Mouse (Mus musculus) cerebellum, postnatal 25 days (tissue): ENCODE measurements around the gene Gm43191.
"Not testable (repeated sequence)": the region's sequence is repeated elsewhere in the genome, so short reads cannot be mapped to it uniquely, and the experiment has no call there.

Source experiments
- DNase-seq, 2 experiments: peaks; one replicate each; pipeline ENCODE4 v3.0.0; 2021; ENCODE audit warnings: mixed read lengths in 2 of 2

Gm43191 gene

DNA sequence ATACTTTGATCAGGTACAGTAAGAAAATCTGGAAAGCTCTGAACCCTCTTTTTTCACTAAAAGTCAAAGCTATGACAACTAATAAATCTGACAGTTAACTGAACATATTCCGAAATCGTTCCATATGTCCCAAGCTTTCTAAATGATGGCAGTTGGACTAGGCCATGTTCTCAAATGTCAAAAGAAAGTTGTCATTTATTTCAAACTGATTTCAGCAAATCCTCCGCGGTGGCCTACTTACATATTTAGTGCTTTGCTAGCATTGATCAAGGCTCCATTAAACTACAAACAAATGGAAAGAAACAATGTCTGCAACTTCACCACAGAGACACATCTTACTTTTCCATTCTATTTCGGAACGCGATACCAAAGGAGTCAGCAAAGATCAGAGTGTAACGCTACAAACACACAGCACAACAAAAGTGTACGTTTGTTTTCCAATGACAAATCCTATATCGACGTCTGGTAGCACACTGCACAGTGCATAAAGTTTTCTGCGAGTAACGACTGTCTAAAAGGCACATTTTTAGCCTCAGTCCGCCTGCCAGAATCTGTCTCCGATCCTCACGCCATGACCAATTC lies 19.7 kb downstream of the Gm43191 start:
- no peak for DNase-seq

DNA sequence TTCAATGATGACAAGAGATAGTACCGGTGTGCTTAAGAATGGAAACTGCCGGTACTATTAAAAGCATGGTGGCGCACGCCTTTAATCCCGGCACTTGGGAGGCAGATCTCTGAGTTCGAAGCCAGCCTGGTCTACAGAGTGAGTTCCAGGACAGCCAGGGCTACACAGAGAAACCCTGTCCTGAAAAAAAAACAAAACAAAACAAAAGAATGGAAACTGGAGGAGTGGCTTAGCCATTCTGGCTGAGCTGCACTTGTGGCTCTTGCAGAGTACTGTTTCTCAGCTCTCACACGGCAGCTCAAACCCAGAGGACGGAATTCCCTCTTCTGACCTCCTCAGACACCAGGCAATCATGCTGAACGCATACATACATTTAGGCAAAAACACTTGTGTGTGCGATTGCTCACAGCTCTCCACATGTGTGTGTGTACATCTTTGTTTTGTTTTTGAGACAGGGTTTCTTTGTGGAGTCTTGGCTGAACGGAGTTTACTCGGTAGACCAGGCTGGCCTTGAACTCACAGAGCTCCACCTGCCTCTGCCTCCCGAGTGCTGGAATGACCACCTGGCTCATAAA lies 21.1 kb downstream of the Gm43191 start:
- no peak for DNase-seq

DNA sequence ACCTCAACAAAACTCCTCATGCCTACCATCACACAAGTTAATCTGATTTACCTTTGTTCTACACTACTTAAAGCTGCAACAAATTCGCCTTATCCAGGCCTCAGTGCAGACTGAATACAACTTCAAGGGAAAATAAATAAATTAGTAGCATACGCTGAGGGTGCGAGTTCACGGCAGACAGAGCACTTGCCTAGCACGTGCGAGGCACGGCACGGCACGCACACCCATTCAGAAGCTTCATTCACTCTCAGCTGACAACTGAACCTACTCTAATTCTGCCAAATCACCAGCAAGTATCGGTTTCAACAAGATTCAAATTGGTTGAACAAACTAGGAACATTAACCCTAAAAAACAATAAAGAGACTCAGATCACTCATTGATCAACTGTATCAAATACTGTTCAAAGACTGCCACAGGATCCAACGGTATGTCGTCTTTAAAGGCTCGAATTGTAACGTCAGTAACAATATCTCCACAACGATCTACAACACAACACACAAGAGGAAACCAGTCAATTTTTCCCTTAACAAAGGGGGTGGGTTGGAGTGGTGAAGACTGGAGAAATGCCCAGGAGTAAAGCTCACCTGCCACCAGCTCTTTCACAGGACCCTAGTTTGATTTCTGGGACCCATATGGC lies 22.0 kb downstream of the Gm43191 start:
- DNase-seq = no peak

DNA sequence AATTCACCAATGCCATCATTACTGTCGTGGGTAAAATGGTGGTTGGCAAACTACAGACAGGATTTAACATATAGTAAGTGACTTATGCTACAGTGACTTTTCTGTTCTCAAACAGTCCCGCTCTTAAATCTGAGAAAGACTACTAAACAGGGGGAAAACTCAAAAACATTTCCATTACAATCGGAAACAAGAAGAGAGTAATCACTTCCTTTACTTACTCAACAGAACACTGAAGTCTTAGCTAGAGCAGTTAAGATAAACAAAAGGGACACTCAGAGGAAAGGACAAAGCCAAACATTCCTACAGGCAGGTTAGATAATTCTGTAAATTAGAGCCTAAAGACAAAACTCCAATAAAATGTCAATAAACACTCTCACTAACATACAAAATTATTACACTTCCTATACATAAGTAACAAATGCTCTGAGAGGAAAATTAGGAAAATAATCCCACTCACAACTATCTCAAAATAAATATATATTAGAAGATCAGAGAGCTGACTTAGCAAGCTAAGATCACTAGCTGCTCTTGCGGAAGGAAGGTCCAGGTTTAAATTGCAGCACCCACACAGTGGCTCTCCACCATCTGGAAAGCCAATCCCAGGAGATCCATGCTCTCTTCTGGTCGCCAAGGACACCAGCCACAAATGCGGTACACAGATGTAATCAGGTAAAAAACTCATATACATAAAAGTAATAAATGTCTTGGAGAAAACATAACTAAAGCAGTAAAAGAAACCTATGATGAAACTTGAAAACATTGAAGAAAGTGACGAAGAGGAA lies 24.7 kb downstream of the Gm43191 start:
- DNase-seq = no peak

DNA sequence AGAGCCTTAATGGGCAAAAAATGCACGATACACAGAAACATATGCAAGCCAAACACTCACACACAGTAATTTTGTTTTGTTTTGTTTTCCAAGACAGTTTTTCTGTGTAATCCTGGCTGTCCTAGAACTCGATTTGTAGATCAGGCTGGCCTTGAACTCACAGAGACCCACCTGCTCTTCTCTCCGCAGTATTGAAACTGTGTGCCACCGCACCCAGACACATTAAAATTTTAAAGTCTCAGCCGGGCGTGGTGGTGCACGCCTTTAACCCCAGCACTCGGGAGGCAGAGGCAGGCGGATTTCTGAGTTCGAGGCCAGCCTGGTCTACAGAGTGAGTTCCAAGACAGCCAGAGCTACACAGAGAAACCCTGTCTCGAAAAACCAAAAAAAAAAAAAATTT lies 27.0 kb downstream of the Gm43191 start:
- not testable (repeated sequence) for DNase-seq

DNA sequence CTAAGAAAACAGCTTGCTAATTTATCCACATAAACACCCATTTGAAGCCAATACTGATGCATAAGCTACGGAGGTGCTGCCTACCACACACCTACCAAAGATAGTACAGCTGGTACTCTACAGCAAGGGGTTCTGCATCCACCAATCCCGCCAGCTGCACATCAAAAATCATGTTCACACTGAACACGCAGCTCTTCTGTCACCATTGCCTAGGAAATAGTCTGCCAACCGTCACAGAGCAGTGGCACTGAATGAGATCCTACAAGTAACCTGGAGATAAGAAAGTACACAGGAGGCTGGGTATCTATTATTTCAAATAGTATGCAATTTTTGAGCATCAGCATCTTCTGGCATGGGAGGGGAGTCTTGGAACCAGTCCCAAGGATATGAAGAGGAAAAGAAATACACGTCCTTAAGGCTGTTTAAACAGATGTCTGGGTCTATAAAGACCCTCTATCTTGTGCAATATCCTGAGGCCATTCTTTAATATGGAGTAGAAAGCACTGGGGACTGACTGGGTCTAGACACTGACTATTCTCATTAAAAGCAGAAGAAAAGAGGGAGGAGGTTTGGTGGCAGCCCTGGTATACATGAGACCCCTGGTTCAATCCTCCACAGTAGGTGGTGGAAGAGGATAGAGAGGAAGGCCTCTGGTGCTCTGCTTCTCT lies 27.6 kb downstream of the Gm43191 start:
- DNase-seq = no peak

DNA sequence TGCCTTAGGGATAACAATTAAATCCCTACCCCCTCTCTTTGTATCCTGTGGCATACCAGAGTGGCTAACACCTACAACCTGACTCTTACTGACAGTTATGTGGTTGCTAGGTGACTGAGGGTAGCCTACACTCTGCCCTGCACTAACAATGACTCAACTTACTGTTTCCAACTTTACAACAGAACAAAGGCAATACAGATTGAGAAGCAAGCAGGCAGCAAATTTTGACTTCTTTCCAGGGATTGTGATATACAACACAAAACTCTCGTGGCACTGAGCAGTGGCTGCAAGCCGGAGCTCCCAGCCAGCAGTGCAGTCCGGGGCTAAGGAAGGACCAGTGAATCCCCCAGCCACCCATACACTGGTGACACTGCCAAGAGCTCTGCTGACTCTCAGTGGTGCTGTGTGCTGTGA lies 29.0 kb downstream of the Gm43191 start:
- no peak for DNase-seq

DNA sequence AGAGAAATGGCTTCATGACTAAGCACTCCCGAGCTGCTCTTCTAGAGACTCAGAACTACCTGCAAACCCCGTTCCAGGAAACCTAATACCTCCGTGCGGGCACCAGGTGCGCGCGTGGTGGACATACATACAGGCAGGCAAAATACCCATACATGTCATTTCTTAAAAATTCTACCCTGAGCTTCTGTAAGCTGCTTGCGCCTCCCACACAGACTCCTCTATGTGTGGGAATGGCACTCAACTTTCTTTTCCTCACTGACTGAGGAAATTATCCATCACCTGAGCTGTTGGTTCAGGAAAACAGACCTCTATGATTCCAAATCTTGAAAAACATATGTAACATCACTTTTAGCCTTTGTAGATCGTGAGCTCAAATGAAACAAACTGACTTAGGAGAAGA lies 30.4 kb downstream of the Gm43191 start:
- no peak for DNase-seq

DNA sequence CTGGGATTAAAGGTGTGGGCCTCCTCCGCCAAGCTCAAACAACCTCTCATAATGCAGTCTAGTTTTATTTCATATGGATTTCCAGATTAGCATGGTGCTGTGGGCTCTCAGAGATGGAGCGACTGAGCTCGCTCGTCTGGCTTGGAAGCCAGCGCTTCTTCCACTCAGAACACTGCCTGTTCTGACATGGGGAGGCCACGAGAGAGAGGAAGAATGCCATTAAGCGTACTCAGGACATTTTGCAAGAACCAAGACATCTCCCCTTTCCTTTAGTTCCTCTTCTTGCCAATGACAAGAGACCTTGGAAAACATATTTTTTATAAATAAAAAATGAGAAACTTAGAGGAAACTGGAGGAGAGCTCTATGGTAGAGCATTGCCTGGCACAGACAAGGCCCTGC lies 32.3 kb downstream of the Gm43191 start:
- no peak for DNase-seq

DNA sequence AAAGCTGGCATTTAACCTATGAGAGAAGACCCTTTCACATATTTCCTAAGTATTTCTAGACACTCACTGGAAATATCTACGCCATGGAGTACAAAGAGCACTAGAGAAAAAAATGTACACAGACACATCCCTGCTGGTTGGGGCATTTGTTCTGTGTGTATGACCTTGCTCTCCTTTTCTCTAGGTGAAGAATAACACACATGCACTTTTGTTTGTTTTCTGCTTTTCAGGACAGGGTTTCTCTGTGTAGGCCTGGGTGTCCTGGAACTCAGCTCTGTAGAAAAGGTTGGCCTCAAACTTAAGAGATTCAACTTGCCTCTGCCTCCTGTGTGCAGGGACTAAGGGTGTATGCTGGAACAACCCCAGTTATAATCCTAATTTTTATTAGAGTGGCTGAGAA lies 34.7 kb downstream of the Gm43191 start:
- DNase-seq = no peak

DNA sequence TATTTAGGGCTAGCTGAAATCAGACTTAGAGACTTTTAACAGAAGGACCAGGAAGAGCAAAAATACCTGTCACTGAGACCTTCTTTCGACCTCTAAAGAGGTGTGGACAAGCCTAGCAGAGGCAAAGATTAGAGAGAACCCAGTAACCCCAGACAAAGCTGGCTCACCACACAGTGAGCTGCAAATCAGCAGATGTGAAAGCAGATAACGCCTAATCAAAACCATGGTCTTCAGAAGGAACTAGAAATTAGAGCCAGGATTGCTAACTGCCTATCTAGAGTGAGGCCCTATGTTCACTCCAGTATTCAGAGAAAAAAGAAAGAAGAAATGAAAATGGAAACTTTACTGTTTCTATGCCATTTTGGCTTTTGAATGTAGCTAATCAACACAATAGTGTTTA lies 38.7 kb downstream of the Gm43191 start:
- no peak for DNase-seq

DNA sequence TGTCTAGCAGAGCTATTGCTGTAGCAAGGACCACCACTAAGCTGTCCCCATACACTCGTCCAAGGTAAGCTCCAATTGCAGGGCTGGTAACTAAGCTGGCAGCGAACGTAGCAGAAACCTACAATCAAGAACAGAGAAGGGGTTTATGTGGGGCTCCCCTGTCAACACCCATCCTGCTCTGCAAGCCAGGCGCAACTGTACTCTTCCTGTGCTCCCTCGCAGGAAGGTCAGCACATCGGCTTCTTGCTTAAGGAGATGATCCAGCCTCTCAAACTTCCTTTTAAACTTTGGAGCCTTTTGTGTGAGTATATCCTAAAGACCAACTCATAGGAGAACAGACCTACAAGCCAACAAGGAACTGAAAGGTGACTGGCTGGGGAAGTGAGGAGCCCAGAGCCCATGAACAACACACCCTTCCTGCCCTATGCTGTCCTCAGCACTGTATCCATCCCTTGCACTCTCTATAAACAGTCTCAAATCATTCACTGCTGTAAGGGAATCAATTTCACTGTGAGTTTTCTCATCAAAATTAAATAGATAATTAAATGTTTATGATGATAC lies 39.2 kb downstream of the Gm43191 start:
- no peak for DNase-seq

DNA sequence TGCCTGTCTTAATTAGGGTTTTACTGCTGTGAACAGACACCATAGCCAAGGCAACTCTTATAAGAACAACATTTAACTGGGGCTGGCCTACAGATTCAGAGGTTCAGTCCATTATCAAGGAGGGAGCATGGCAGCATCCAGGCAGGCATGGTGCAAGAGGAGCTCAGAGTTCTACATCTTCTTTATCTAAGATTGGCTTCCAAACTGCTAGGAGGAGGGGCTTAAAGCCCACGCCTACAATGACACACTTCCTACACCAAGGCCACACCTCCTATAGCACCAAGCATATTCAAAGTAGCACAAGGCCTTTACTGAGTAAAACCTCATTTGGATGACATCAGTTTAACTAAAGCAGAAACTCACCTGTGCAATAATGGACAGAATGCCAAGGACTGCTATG lies 41.0 kb downstream of the Gm43191 start:
- no peak for DNase-seq

DNA sequence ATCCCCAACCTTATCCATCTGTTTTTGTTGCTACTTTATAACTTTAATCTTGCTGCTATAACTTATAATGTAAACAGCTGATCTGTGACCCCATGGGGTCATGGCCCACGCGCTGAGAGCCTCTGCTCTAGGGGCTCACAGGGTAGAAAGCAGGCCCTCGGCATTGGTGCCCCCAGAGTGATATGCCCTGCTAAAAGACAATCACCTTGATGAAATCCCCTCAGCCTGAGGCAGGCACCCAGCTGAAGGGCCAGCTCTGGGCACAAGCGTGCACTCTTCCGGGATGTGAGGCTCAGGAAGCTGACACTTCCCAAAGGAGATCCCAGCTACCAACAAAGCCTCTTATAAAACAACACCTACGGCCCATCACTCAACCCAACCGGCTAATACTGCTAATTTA lies 42.5 kb downstream of the Gm43191 start:
- DNase-seq = no peak

DNA sequence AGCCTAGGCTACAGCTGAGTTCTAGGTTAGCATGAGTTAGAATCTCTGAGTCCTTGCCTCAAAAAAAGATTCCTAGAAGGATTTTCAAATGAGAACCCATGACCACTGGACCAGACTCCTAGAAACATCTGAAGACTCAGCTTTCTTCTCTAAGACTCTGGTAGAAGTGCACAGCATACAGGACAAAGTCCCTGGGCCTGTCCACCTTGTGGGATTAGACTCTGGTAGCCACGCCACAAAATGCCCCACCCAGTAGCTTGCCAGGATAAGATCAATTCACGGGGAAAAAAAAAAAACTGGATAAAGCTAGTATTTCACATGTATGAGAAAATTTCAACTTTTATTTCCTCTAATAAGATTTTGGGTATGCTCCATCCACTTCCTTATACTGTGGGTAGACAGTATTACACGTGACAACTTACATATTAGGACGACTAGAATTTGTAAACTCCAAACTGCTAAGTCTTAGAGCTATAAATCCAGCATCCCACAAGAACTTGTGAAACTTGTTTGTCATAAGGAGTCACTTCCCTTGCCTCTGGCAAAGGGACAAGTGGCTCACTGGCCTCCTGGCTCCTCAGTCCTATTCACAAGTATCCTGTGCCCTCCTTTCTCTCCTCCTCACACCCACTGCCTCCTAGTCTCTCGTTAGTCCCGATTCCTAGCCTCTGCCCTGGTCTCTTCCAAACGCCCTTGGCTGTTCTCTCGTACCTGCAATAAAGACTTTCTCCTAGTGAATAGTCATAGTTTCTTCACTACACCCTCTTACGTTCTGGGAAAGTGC lies 43.2 kb downstream of the Gm43191 start:
- DNase-seq = no peak

DNA sequence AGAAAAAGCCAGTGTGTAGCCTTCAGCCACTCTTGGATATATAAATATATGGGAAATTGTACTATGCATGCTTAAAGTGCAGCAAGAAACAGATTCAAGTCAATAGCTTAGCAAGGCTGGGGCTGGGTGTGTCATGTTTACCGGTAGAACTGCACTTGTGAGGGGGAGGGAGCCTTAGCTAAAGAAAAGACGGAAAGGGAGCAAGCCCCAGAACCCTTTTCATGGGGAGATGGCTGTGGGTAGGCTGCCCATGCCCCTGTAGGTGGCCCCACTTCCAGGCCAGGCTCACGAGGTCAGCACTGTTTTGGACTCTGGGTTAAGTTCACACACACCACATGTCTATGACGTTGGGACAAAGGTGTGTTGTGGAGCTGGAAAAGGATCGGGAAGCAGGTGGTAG lies 45.3 kb downstream of the Gm43191 start:
- no peak for DNase-seq

DNA sequence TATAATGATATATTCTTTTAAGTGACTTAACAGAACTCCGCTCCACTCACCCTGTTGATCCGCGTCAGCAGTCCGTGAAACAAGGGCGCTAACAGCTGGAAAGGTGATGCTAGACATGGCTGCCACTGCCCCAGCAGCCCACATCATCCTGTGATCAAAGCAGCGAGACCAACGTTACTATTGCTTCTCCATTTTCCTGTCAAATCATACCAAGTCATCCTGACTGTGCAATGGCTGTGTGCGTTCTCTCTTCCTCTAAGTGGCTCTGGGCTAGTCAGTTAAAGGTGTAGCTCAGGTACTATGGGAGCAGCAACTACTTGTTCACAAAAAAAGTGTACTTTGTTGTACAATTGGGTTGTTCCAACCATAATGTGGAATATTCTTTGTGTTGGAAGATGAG lies 46.2 kb downstream of the Gm43191 start:
- DNase-seq = no peak

DNA sequence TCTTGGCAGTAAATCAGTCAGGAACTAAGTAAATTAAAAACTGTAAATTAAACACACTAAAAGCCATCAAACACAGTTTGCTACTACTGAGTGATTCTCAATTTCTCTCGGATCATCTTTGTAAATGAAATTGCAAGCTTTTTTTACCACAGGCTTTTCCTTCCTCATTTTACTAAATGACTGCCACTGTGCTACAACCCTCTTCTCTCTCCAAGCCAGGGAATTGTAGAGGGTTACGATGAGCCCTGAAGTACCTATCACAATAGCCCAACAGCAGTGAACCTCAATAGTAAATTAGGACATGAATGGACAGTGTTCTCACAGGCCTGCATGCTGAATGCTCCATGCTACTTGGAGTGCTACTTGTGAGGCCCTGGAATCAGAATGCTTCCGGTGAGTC lies 47.0 kb downstream of the Gm43191 start:
- DNase-seq = no peak

DNA sequence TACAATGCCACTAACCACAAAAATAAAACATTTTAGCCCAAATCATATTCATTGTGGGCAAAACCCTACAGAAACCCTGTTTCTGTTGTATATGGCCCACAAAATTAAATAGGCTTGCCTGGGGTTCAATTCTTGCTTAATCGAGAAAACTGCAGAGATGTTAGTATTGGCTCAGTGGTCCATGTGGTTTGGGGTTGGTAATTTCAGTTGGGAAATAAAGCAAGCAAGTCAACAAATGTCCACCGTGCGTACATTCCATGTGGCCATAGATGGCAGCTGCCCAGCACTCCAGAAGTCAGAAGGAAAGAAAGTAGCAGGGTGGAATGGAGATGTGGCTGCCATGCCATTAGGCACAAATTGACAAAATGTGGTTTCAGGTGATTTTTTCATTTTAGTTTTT lies 48.1 kb downstream of the Gm43191 start:
- no peak for DNase-seq

DNA sequence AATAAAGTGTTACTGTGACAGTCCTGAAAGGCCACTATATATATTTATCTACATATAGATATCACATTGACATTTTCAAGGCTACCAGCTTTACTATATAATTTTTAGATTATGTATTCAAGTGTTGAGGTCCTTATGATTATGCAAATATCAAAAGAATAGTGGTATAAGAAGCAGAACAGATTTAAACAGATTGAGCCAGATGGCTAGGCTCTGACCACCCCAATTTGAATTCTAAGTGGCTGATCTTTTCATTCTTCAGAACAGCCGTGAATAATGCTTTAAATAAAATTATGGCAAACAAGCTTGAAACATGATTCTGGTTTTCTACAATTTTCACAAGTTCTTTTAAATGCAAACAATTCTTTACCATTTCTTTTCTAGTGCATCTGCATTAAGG lies 49.6 kb downstream of the Gm43191 start:
- DNase-seq = no peak

DNA sequence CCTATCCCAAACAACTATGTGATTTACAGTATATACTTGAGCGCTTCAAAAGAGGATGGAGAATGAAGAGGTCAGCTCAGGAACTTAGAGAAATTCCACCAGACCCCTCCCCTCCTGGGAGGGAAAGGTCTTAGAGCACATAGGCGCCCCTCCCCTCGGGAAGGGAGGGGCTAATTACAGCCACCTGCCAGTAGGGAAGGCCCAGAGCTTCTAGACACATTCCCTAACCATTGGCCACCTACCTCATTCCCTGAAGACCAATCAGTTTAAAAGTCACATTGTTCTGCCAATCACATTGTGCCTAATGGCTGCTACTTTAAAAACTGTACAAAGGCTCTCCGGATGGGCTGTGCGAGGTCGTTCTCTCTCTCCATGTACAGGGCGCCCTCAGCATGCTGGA lies 58.4 kb downstream of the Gm43191 start:
- DNase-seq = no peak

DNA sequence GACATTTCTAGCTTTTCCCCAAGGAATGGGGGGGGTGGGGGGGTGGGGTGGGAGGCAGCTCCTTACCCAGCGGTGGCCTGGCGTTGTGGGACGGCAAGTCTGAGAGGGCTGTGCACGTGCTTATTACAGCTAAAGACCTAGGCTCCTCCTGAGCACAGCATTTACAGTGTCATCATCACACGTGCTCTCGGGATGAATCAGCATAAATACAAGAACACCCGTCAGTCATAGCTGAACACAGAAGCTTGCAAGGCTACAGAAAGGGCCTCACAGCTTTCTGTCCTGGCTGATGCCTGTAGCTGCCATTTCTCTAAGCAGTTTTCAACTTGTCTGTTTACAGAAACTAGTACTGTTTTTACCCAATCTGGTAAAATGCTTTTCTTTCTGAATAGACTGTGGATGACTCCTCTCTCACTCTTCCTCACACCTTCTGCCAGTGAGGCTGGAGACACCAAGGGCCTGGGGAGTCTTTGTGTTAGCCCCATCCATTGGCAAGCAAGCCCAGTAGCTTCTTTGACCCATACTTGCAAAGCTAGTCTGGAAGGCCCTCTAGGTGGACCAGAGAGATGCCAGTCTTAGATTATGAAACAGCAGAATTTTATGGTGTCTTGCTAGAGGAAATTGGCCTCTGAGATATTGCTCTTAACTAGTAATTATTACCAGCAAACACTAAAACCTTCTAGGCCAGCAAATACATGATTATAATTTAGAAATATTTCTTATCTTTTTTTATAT lies 60.3 kb downstream of the Gm43191 start:
- DNase-seq = no peak
